Mouse (Mus musculus): ENCODE results near the gene Dnajb7. TPM values are rescaled to one million over a fixed set of nuclear protein-coding genes. Genes with fewer than 3 reads are reported as not detected.
"Not testable (repeated sequence)": the region's sequence is repeated elsewhere in the genome, so short reads cannot be mapped to it uniquely, and the experiment has no call there.

The Dnajb7 gene
- 1.4 and 2.3 TPM in 2 replicates for polyA plus RNA-seq (2015; fragmentation: Nextera tagmentation; extraction: Ambion mirVana)

- no peak for ATAC-seq (ENCODE audit: low read depth)
- no peak within 1 kb of the TSS for H3K4me2 ChIP-seq
- no peak within 1 kb of the TSS for H3K27ac ChIP-seq (replicated peaks)
- 89% methylated on average over 1 of the region's 1 CpGs for WGBS
- no peak within 1 kb of the TSS for H3K4me3 ChIP-seq
- H3K4me1 ChIP-seq (replicated peaks) = no peaks in the 10 kb centered on the region
- H3K36me3 ChIP-seq = no peaks in the 10 kb centered on the region
- no peaks in the 10 kb centered on the region for H3K27me3 ChIP-seq
- no peaks in the 10 kb centered on the region for H3K9me3 ChIP-seq
- no peak within 1 kb of the TSS for H3K9ac ChIP-seq
Observed at GRCm38 (mm10) chr15:81408199-81408598, at the start of gene Dnajb7. Dnajb7 (minus strand) TSS chr15:81408299.

GRCm38 (mm10) chr15:81448463-81448862, 40.4 kb upstream of the Dnajb7 start:
- WGBS = 64% methylated on average over 3 of the region's 3 CpGs
- Histone ChIP-seq H3K9me3 (no peaks in the 10 kb centered on the region), H3K27me3 (no peaks in the 10 kb centered on the region), H3K4me1 (replicated peaks) (no peaks in the 10 kb centered on the region), H3K9ac (no peak overlapping the region), H3K4me3 (no peak overlapping the region), H3K27ac (replicated peaks) (no peak overlapping the region), H3K4me2 (no peak overlapping the region), H3K36me3 (peaks cover 37% of the 10 kb centered on the region)
- ATAC-seq (ENCODE audit: low read depth) = no peak

GRCm38 (mm10) chr15:81439236-81439635, 31.1 kb upstream of the Dnajb7 start:
- Histone ChIP-seq H3K9ac (no peak overlapping the region), H3K27me3 (no peaks in the 10 kb centered on the region), H3K4me1 (replicated peaks) (no peaks in the 10 kb centered on the region), H3K4me2 (no peak overlapping the region), H3K9me3 (no peaks in the 10 kb centered on the region), H3K36me3 (peaks cover 31% of the 10 kb centered on the region), H3K27ac (replicated peaks) (no peak overlapping the region), H3K4me3 (no peak overlapping the region)
- ATAC-seq (ENCODE audit: low read depth) = no peak

GRCm38 (mm10) chr15:81438345-81438744, 30.2 kb upstream of the Dnajb7 start:
- H3K27me3 ChIP-seq = no peaks in the 10 kb centered on the region
- H3K4me2 ChIP-seq = no peak overlapping the region
- H3K9me3 ChIP-seq = no peaks in the 10 kb centered on the region
- no peak for ATAC-seq (ENCODE audit: low read depth)
- no peak overlapping the region for H3K9ac ChIP-seq
- H3K36me3 ChIP-seq = peaks cover 28% of the 10 kb centered on the region
- no peaks in the 10 kb centered on the region for H3K4me1 ChIP-seq (replicated peaks)
- H3K27ac ChIP-seq (replicated peaks) = no peak overlapping the region
- 100% methylated on average over 1 of the region's 1 CpGs for WGBS
- no peak overlapping the region for H3K4me3 ChIP-seq

- H3K36me3 ChIP-seq = peaks cover 34% of the 10 kb centered on the region
- no peak overlapping the region for H3K9ac ChIP-seq
- ATAC-seq (ENCODE audit: low read depth) = no peak
- no peak overlapping the region for H3K4me2 ChIP-seq
- H3K27ac ChIP-seq (replicated peaks) = no peak overlapping the region
- no peaks in the 10 kb centered on the region for H3K4me1 ChIP-seq (replicated peaks)
- H3K27me3 ChIP-seq = no peaks in the 10 kb centered on the region
- H3K4me3 ChIP-seq = no peak overlapping the region
- 80% methylated on average over 1 of the region's 1 CpGs for WGBS
- H3K9me3 ChIP-seq = no peaks in the 10 kb centered on the region
Observed at GRCm38 (mm10) chr15:81431195-81431594, 23.1 kb upstream of the Dnajb7 start.

- ATAC-seq (ENCODE audit: low read depth) = no peak
- WGBS = 90% methylated on average over 2 of the region's 2 CpGs
- no peak overlapping the region for H3K4me3 ChIP-seq
- no peak overlapping the region for H3K27ac ChIP-seq (replicated peaks)
- H3K9ac ChIP-seq = no peak overlapping the region
- H3K4me1 ChIP-seq (replicated peaks) = no peaks in the 10 kb centered on the region
- no peaks in the 10 kb centered on the region for H3K9me3 ChIP-seq
- no peak overlapping the region for H3K4me2 ChIP-seq
- H3K36me3 ChIP-seq = peaks cover 34% of the 10 kb centered on the region
- H3K27me3 ChIP-seq = no peaks in the 10 kb centered on the region
Observed at GRCm38 (mm10) chr15:81427947-81428346, 19.8 kb upstream of the Dnajb7 start.

- no peak overlapping the region for H3K4me2 ChIP-seq
- H3K36me3 ChIP-seq = peaks cover 10% of the 10 kb centered on the region
- no peak for ATAC-seq (ENCODE audit: low read depth)
- no peaks in the 10 kb centered on the region for H3K4me1 ChIP-seq (replicated peaks)
- H3K9ac ChIP-seq = no peak overlapping the region
- H3K27me3 ChIP-seq = no peaks in the 10 kb centered on the region
- no peak overlapping the region for H3K27ac ChIP-seq (replicated peaks)
- H3K9me3 ChIP-seq = no peaks in the 10 kb centered on the region
- H3K4me3 ChIP-seq = no peak overlapping the region
- WGBS = 87% methylated on average over 3 of the region's 3 CpGs
Observed at GRCm38 (mm10) chr15:81425311-81425710, 17.2 kb upstream of the Dnajb7 start.

- H3K9ac ChIP-seq = no peak overlapping the region
- no peaks in the 10 kb centered on the region for H3K9me3 ChIP-seq
- peaks cover 6% of the 10 kb centered on the region for H3K36me3 ChIP-seq
- no peak overlapping the region for H3K4me3 ChIP-seq
- H3K4me2 ChIP-seq = no peak overlapping the region
- H3K27me3 ChIP-seq = no peaks in the 10 kb centered on the region
- 85% methylated on average over 7 of the region's 7 CpGs for WGBS
- ATAC-seq (ENCODE audit: low read depth) = no peak
- no peak overlapping the region for H3K27ac ChIP-seq (replicated peaks)
- H3K4me1 ChIP-seq (replicated peaks) = no peaks in the 10 kb centered on the region
Observed at GRCm38 (mm10) chr15:81422156-81422681, 14.1 kb upstream of the Dnajb7 start.

GRCm38 (mm10) chr15:81421454-81421853, 13.4 kb upstream of the Dnajb7 start:
- no peaks in the 10 kb centered on the region for H3K27me3 ChIP-seq
- H3K36me3 ChIP-seq = 0 out of 2 replicates have a peak, but pooled peaks cover 4% of the 10 kb centered on the region
- H3K27ac ChIP-seq (replicated peaks) = no peak overlapping the region
- no peaks in the 10 kb centered on the region for H3K9me3 ChIP-seq
- no peak overlapping the region for H3K4me2 ChIP-seq
- WGBS = 71% methylated on average over 1 of the region's 1 CpGs
- no peak overlapping the region for H3K9ac ChIP-seq
- no peak for ATAC-seq (ENCODE audit: low read depth)
- no peaks in the 10 kb centered on the region for H3K4me1 ChIP-seq (replicated peaks)
- H3K4me3 ChIP-seq = no peak overlapping the region

- 0 out of 2 replicates have a peak, but pooled peaks cover 4% of the 10 kb centered on the region for H3K36me3 ChIP-seq
- ATAC-seq (ENCODE audit: low read depth) = no peak
- H3K4me2 ChIP-seq = no peak overlapping the region
- H3K9ac ChIP-seq = no peak overlapping the region
- no peak overlapping the region for H3K4me3 ChIP-seq
- no peaks in the 10 kb centered on the region for H3K4me1 ChIP-seq (replicated peaks)
- H3K9me3 ChIP-seq = no peaks in the 10 kb centered on the region
- 87% methylated on average over 4 of the region's 4 CpGs for WGBS
- no peak overlapping the region for H3K27ac ChIP-seq (replicated peaks)
- H3K27me3 ChIP-seq = no peaks in the 10 kb centered on the region
Observed at GRCm38 (mm10) chr15:81418065-81418464, 10.0 kb upstream of the Dnajb7 start.

- WGBS = 10% methylated on average over 22 of the region's 22 CpGs
- 0 out of 2 replicates have a peak overlapping the region, but pooled peaks have one; percentile 26 for H3K9ac ChIP-seq
- not testable (repeated sequence) for H3K4me1 ChIP-seq (replicated peaks); ATAC-seq (ENCODE audit: low read depth); H3K36me3 ChIP-seq; H3K9me3 ChIP-seq; H3K27ac ChIP-seq (replicated peaks); H3K27me3 ChIP-seq
- peak overlapping the region; percentile 48 for H3K4me2 ChIP-seq
- H3K4me3 ChIP-seq = peak overlapping the region; percentile 14; the same call in 1 of the 2 replicates
Observed at GRCm38 (mm10) chr15:81416763-81417310, 8.7 kb upstream of the Dnajb7 start.

- H3K4me1 ChIP-seq (replicated peaks) = peaks cover 11% of the 10 kb centered on the region
- H3K9me3 ChIP-seq = no peaks in the 10 kb centered on the region
- ATAC-seq (ENCODE audit: low read depth) = no peak
- no peak overlapping the region for H3K27ac ChIP-seq (replicated peaks)
- H3K9ac ChIP-seq = no peak overlapping the region
- 87% methylated on average over 3 of the region's 3 CpGs for WGBS
- H3K36me3 ChIP-seq = no peaks in the 10 kb centered on the region
- H3K4me3 ChIP-seq = no peak overlapping the region
- no peak overlapping the region for H3K4me2 ChIP-seq
- no peaks in the 10 kb centered on the region for H3K27me3 ChIP-seq
Observed at GRCm38 (mm10) chr15:81405008-81405407, 3.1 kb downstream of the Dnajb7 start.

Data from neural tube, embryonic 13.5 days (tissue).